Mouse (Mus musculus): ENCODE measurements at regions not wholly inside any gene's neighbourhood (a gene's known extent, or its start where the extent isn't known, plus 50 kb on each side); places are given as distances from the start of the nearest gene placed in this dataset.

GRCm38 (mm10) chr10:111782195-111782810 lies 190.2 kb upstream of the Krr1 start:
- intact Hi-C loops (cut with DNase I): no loop called here

GRCm38 (mm10) chr10:111783496-111783895 lies 189.0 kb upstream of the Krr1 start:
- intact Hi-C loops (cut with DNase I): no loop called here
- H3K27ac ChIP-seq: peak overlapping the region; percentile 61
- H3K4me3 ChIP-seq: no peak overlapping the region
- TF ChIP-seq CTCF (IDR thresholded peaks at IDR 0.05): peak; percentile 22; the same call in 1 of the 2 replicates
- peak; percentile 28 for DNase-seq

More at GRCm38 (mm10) chr10:111782195-111782810, 190.2 kb upstream of the Krr1 start:
- H3K4me3 ChIP-seq: no peak overlapping the region
- no peak for TF ChIP-seq CTCF (IDR thresholded peaks at IDR 0.05)
- no peak for DNase-seq
- H3K27ac ChIP-seq: no peak overlapping the region

- peak; percentile 62 for DNase-seq
- peak overlapping the region; percentile 61 for H3K27ac ChIP-seq
- H3K4me3 ChIP-seq: peak overlapping the region; percentile 11; the same call in 1 of the 2 replicates
- TF ChIP-seq CTCF (IDR thresholded peaks at IDR 0.05): no peak
- intact Hi-C loops (cut with DNase I): no loop called here
Observed at GRCm38 (mm10) chr10:111784065-111784853, 188.2 kb upstream of the Krr1 start.

- Histone ChIP-seq H3K27ac (no peak overlapping the region), H3K4me3 (no peak overlapping the region)
- no peak for DNase-seq
- TF ChIP-seq CTCF (IDR thresholded peaks at IDR 0.05): no peak
- intact Hi-C loops (cut with DNase I): no loop called here
Observed at GRCm38 (mm10) chr10:111787175-111787574, 185.3 kb upstream of the Krr1 start.

GRCm38 (mm10) chr10:111789264-111789663 lies 183.2 kb upstream of the Krr1 start:
- intact Hi-C loops (cut with DNase I): no loop called here
- Histone ChIP-seq H3K27ac (no peak overlapping the region), H3K4me3 (no peak overlapping the region)
- no peak for DNase-seq
- TF ChIP-seq CTCF (IDR thresholded peaks at IDR 0.05): no peak

- Histone ChIP-seq H3K27ac (no peak overlapping the region), H3K4me3 (no peak overlapping the region)
- TF ChIP-seq CTCF (IDR thresholded peaks at IDR 0.05): no peak
- DNase-seq: no peak
- intact Hi-C loops (cut with DNase I): no loop called here
Observed at GRCm38 (mm10) chr10:111790911-111791310, 181.6 kb upstream of the Krr1 start.

GRCm38 (mm10) chr10:111795056-111795455 lies 177.4 kb upstream of the Krr1 start:
- TF ChIP-seq CTCF (IDR thresholded peaks at IDR 0.05): no peak
- no peak for DNase-seq
- intact Hi-C loops (cut with DNase I): no loop called here
- Histone ChIP-seq H3K27ac (no peak overlapping the region), H3K4me3 (no peak overlapping the region)

GRCm38 (mm10) chr10:111795756-111796155 lies 176.7 kb upstream of the Krr1 start:
- TF ChIP-seq CTCF (IDR thresholded peaks at IDR 0.05): no peak
- no peak for DNase-seq
- intact Hi-C loops (cut with DNase I): no loop called here

GRCm38 (mm10) chr10:111798851-111799281 lies 173.6 kb upstream of the Krr1 start:
- peak; percentile 33 for DNase-seq
- no peak for TF ChIP-seq CTCF (IDR thresholded peaks at IDR 0.05)
- intact Hi-C loops (cut with DNase I): no loop called here
- Histone ChIP-seq H3K27ac (peak overlapping the region; percentile 54), H3K4me3 (no peak overlapping the region)

More at GRCm38 (mm10) chr10:111795756-111796155, 176.7 kb upstream of the Krr1 start:
- Histone ChIP-seq H3K4me3 (no peak overlapping the region), H3K27ac (no peak overlapping the region)

- no peak for DNase-seq
- H3K27ac ChIP-seq: no peak overlapping the region
- TF ChIP-seq CTCF (IDR thresholded peaks at IDR 0.05): no peak
- intact Hi-C loops (cut with DNase I): no loop called here
- H3K4me3 ChIP-seq: no peak overlapping the region
Observed at GRCm38 (mm10) chr10:111799850-111800589, 172.4 kb upstream of the Krr1 start.

GRCm38 (mm10) chr10:111800590-111800935 lies 171.9 kb upstream of the Krr1 start:
- no peak for TF ChIP-seq CTCF (IDR thresholded peaks at IDR 0.05)
- no peak for DNase-seq
- intact Hi-C loops (cut with DNase I): no loop called here
- H3K27ac ChIP-seq: no peak overlapping the region
- no peak overlapping the region for H3K4me3 ChIP-seq

GRCm38 (mm10) chr10:111801021-111801793 lies 171.3 kb upstream of the Krr1 start:
- no peak for TF ChIP-seq CTCF (IDR thresholded peaks at IDR 0.05)
- peak overlapping the region; percentile 78 for H3K27ac ChIP-seq
- intact Hi-C loops (cut with DNase I): no loop called here

More at GRCm38 (mm10) chr10:111801021-111801793, 171.3 kb upstream of the Krr1 start:
- H3K4me3 ChIP-seq: peak overlapping the region; percentile 15; the same call in 1 of the 2 replicates
- DNase-seq: peak; percentile 52

All from gastrocnemius, adult 2 months (tissue).